Mouse (Mus musculus) MEL (cell line): Measurements from ENCODE around the gene Wdr90. TPM values are rescaled to one million over a fixed set of nuclear protein-coding genes. Genes with fewer than 3 reads are reported as not detected.

Source experiments
- DNase-seq: peaks from one replicate; pipeline ENCODE4 v3.0.0; 2011; ENCODE audit warnings: low read depth, low spot score
- H3K27ac ChIP-seq: 2 replicates; pipeline ENCODE4 v1.5.1; 2012; ENCODE audit warnings: low read depth, mild to moderate bottlenecking, control low read depth, low read length, moderate library complexity; ENCODE audit not compliant: control insufficient read depth
- H3K27me3 ChIP-seq, 2 experiments: fragments of 150-350 bp in 1 of 2; sonication (generic) in 1 of 2; 2 replicates each; pipeline ENCODE4 v1.6.1; 2012; ENCODE audit warnings: low read length in 2 of 2, mild to moderate bottlenecking in 2 of 2, improper control_type of control experiment in 1 of 2, moderate library complexity in 1 of 2; ENCODE audit not compliant: insufficient read depth in 2 of 2, control insufficient read depth in 1 of 2
- H3K36me3 ChIP-seq, 2 experiments: 2 replicates each; pipeline ENCODE4 v1.6.1; 2012 to 2014; ENCODE audit warnings: low read length in 2 of 2, improper control_type of control experiment in 1 of 2, inconsistent platforms in 1 of 2, mild to moderate bottlenecking in 1 of 2; ENCODE audit not compliant: insufficient read depth in 2 of 2, control insufficient read depth in 1 of 2
- H3K4me1 ChIP-seq, 2 experiments: fragments of 150-350 bp in 1 of 2; sonication (generic) in 1 of 2; 2 replicates each; pipeline ENCODE4 v1.6.1; 2012; ENCODE audit warnings: low read length in 2 of 2, improper control_type of control experiment in 1 of 2, mild to moderate bottlenecking in 1 of 2; ENCODE audit not compliant: insufficient read depth in 2 of 2, control insufficient read depth in 1 of 2
- H3K4me3 ChIP-seq, 2 experiments: fragments of 150-350 bp in 1 of 2; sonication (generic) in 1 of 2; 2 replicates each; pipeline ENCODE4 v1.5.1; 2012; ENCODE audit warnings: low read depth in 2 of 2, low read length in 2 of 2, mild to moderate bottlenecking in 2 of 2, moderate library complexity in 2 of 2, control low read depth in 1 of 2, improper control_type of control experiment in 1 of 2; ENCODE audit not compliant: control insufficient read depth in 1 of 2, insufficient read depth in 1 of 2
- H3K79me2 ChIP-seq: 2 replicates; pipeline ENCODE4 v1.6.1; 2012; ENCODE audit warnings: mild to moderate bottlenecking, low read length, moderate library complexity; ENCODE audit not compliant: control insufficient read depth, poor library complexity, insufficient read depth
- H3K9ac ChIP-seq: 2 replicates; pipeline ENCODE4 v1.6.1; 2012; ENCODE audit warnings: low read depth, mild to moderate bottlenecking, control low read depth, low read length, moderate library complexity; ENCODE audit not compliant: control insufficient read depth, poor library complexity, severe bottlenecking
- H3K9me3 ChIP-seq: fragments of 150-350 bp; sonication (generic); replicated peaks from 2 replicates; pipeline ENCODE4 v1.6.1; 2012; ENCODE audit warnings: mild to moderate bottlenecking, low read length, improper control_type of control experiment, moderate library complexity; ENCODE audit not compliant: insufficient read depth
- CHD1 ChIP-seq: IDR thresholded peaks from 2 replicates; pipeline ENCODE4 v1.6.1; 2012; ENCODE audit warnings: low read depth, mild to moderate bottlenecking, inconsistent platforms, low read length, improper control_type of control experiment
- CTCF ChIP-seq, 3 experiments: IDR thresholded peaks in 2 of 3; conservative IDR thresholded peaks in 1 of 3; 2 replicates each; pipeline ENCODE4 v1.5.1; 2011 to 2012; ENCODE audit warnings: low read length in 3 of 3, low read depth in 2 of 3, mild to moderate bottlenecking in 2 of 3, improper control_type of control experiment in 1 of 3, inconsistent platforms in 1 of 3, mixed read lengths in 1 of 3, moderate library complexity in 1 of 3; ENCODE audit not compliant: control insufficient read depth in 1 of 3, insufficient read depth in 1 of 3, poor library complexity in 1 of 3, severe bottlenecking in 1 of 3
- E2F4 ChIP-seq: IDR thresholded peaks from 2 replicates; pipeline ENCODE4 v1.6.1; 2011; ENCODE audit warnings: low read depth, low read length, improper control_type of control experiment, borderline replicate concordance
- ELF1 ChIP-seq: IDR thresholded peaks from 2 replicates; pipeline ENCODE4 v1.6.1; 2014; ENCODE audit warnings: low read depth, mild to moderate bottlenecking, inconsistent platforms, low read length, improper control_type of control experiment, moderate library complexity
- ETS1 ChIP-seq: IDR thresholded peaks from 2 replicates; pipeline ENCODE4 v1.6.1; 2012; ENCODE audit warnings: low read depth, mild to moderate bottlenecking, inconsistent platforms, low read length, improper control_type of control experiment, moderate library complexity
- GATA1 ChIP-seq: IDR thresholded peaks from 2 replicates; pipeline ENCODE4 v1.6.1; 2011; ENCODE audit warnings: low read depth, low read length, improper control_type of control experiment
- HCFC1 ChIP-seq: IDR thresholded peaks from 2 replicates; pipeline ENCODE4 v1.6.1; 2012; ENCODE audit warnings: low read depth, mild to moderate bottlenecking, inconsistent platforms, low read length, improper control_type of control experiment, moderate library complexity
- MYB ChIP-seq: IDR thresholded peaks from 2 replicates; pipeline ENCODE4 v1.6.1; 2011; ENCODE audit warnings: mild to moderate bottlenecking, low read depth, low read length, improper control_type of control experiment
- POLR2A ChIP-seq, 2 experiments: IDR thresholded peaks; 2 replicates each; pipeline ENCODE4 v1.6.1; 2011 to 2012; ENCODE audit warnings: low read length in 2 of 2, mild to moderate bottlenecking in 2 of 2, control low read depth in 1 of 2, improper control_type of control experiment in 1 of 2, low read depth in 1 of 2, moderate library complexity in 1 of 2; ENCODE audit not compliant: control insufficient read depth in 1 of 2, insufficient read depth in 1 of 2, poor library complexity in 1 of 2
- POLR2AphosphoS2 ChIP-seq: IDR thresholded peaks from 2 replicates; pipeline ENCODE4 v1.6.1; 2011; ENCODE audit warnings: low read length, improper control_type of control experiment
- SIN3A ChIP-seq: IDR thresholded peaks from 2 replicates; pipeline ENCODE4 v1.6.1; 2012; ENCODE audit warnings: low read length, improper control_type of control experiment, inconsistent platforms
- SMC3 ChIP-seq: IDR thresholded peaks from 2 replicates; pipeline ENCODE4 v1.6.1; 2011; ENCODE audit warnings: low read depth, low read length, improper control_type of control experiment
- TBP ChIP-seq: IDR thresholded peaks from 2 replicates; pipeline ENCODE4 v1.8.0; 2011; ENCODE audit warnings: low read depth, low read length, improper control_type of control experiment
- TCF12 ChIP-seq: IDR thresholded peaks from 2 replicates; pipeline ENCODE4 v1.6.1; 2014; ENCODE audit warnings: low read depth, mild to moderate bottlenecking, inconsistent platforms, low read length, improper control_type of control experiment, moderate library complexity
- USF2 ChIP-seq, 2 experiments: IDR thresholded peaks; 2 replicates each; pipeline ENCODE4 v1.6.1; 2011 to 2012; ENCODE audit warnings: improper control_type of control experiment in 2 of 2, low read length in 2 of 2, borderline replicate concordance in 1 of 2, inconsistent platforms in 1 of 2, low read depth in 1 of 2, mild to moderate bottlenecking in 1 of 2; ENCODE audit not compliant: insufficient read depth in 1 of 2
- ZC3H11A ChIP-seq: IDR thresholded peaks from 2 replicates; pipeline ENCODE4 v1.6.1; 2012; ENCODE audit warnings: low read depth, mild to moderate bottlenecking, inconsistent platforms, low read length, improper control_type of control experiment
- ZMIZ1 ChIP-seq: IDR thresholded peaks from 2 replicates; pipeline ENCODE4 v1.6.1; 2012; ENCODE audit warnings: low read depth, mild to moderate bottlenecking, inconsistent platforms, low read length, improper control_type of control experiment, moderate library complexity
- polyA plus RNA-seq, 2 experiments: library from polyadenylated mRNA; stranded (reverse) in 1 of 2; unstranded in 1 of 2; fragments of >175 nt in 1 of 2; fragments of >200 nt in 1 of 2; gene quantifications; 2 replicates each; pipeline versions ENCODE4 v1.2.1 to v1.2.4; 2012; ENCODE audit warnings: low replicate concordance in 2 of 2, low read depth in 1 of 2; ENCODE audit not compliant: insufficient read length in 2 of 2, insufficient read depth in 1 of 2, missing spikeins in 1 of 2
- total RNA-seq: library from RNA; depleted of rRNA; stranded (reverse); fragments of 300-350 nt; gene quantifications from 2 replicates; pipeline ENCODE4 v1.2.3, GENCODE M21; 2012

Wdr90 gene
- total and polyA plus RNA-seq, 3 experiments, result 23.7 to 44.5 TPM; not detected in 1

DNA sequence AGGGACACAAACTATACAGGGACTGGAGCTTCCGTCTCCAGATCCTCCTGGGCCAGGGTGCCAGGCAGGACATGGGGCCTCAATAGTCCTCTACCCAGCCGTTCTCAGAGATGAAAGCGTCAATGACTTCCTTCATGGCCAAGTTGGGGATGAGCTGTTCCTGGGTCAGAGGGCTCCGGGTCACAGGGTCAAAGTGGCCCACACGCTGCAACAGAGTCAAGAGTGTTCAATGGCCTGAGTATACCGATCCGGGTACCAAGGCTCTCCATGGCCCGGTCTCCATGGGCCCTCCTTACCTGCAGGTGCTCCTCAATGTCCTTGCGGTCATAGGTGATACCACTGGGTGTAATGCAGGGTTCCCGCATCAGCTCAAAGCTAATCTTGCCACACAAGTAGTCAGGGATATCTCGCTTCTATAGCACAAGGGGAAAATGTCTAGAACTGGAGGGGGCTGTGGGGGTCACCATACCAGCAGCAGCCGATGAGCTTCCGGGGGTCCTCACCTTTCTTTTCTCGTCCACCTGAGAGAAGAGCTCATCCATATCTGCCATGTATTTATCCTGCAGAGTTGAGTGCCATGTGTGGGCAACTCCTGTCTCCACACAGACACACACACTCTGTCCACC lies 30.4 kb downstream of the Wdr90 start:
- TF ChIP-seq POLR2A (IDR thresholded peaks at IDR 0.05; ENCODE audit: control insufficient read depth in 1 of 2, insufficient read depth in 1 of 2, low read depth in 1 of 2, low read length in 2 of 2, poor library complexity in 1 of 2), result 0 out of 4 replicates have a peak, but pooled peaks of 1 of the 2 experiments have one; percentile 5
- no peak for TF ChIP-seq MYB
- no peak for TF ChIP-seq ZC3H11A
- TF ChIP-seq CHD1, result no peak
- TF ChIP-seq TCF12, result no peak
- no peak for TF ChIP-seq ETS1
- no peak for TF ChIP-seq ELF1
- H3K27me3 ChIP-seq, result no peaks in the 10 kb centered on the region
- peaks cover 2 to 37% of the 10 kb centered on the region in 2 experiments; a peak in 3 of 4 replicates for H3K4me1 ChIP-seq
- peaks cover 58% of the 10 kb centered on the region for H3K79me2 ChIP-seq
- no peak for DNase-seq
- no peaks in the 10 kb centered on the region for H3K9me3 ChIP-seq
- H3K27ac ChIP-seq, result no peak overlapping the region
- peak overlapping the region in 1 of 2 experiments; percentile 80; a peak in 2 of 4 replicates for H3K4me3 ChIP-seq
- peaks cover 0 to 13% of the 10 kb centered on the region in 2 experiments; a peak in 2 of 4 replicates for H3K36me3 ChIP-seq
- H3K9ac ChIP-seq, result peak overlapping the region; percentile 94; the same call in 1 of the 2 replicates

DNA sequence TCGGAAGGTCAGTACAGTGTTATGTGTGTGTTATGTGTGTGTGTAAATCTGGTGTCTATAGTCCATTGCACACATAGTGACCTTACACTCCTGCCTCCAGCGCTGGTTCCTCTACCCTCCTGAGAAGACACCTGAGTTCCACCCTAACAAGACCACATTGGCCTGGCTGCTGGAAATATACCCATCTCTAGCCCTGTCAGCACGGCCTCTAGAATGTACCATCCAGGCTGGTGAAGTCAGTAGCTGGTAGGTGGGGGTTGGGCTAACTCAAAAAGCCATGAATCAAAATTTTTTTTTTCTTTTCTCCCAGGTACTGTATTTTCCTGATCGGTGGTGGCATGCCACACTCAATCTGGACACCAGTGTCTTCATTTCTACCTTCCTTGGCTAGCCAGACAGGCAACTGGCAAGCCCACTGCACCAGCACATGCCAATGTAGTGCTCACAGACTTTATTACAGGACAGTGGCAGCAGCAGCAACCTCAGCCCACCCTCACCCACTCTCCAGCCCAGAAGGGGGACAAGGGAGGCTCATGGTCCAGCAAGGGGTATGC lies 31.0 kb downstream of the Wdr90 start:
- DNase-seq, result no peak
- H3K9ac ChIP-seq, result no peak overlapping the region; the same call in 1 of the 2 replicates
- H3K27ac ChIP-seq, result no peak overlapping the region
- no peak for TF ChIP-seq TBP
- peak; percentile 41; the same call in 1 of the 2 replicates for TF ChIP-seq POLR2AphosphoS2
- peak; percentile 50 for TF ChIP-seq ZMIZ1
- H3K36me3 ChIP-seq, result peaks cover 0 to 13% of the 10 kb centered on the region in 2 experiments; a peak in 2 of 4 replicates
- H3K9me3 ChIP-seq, result no peaks in the 10 kb centered on the region
- no peak overlapping the region for H3K4me3 ChIP-seq
- no peaks in the 10 kb centered on the region for H3K27me3 ChIP-seq
- peaks cover 2 to 41% of the 10 kb centered on the region in 2 experiments; a peak in 3 of 4 replicates for H3K4me1 ChIP-seq
- peaks cover 63% of the 10 kb centered on the region for H3K79me2 ChIP-seq

DNA sequence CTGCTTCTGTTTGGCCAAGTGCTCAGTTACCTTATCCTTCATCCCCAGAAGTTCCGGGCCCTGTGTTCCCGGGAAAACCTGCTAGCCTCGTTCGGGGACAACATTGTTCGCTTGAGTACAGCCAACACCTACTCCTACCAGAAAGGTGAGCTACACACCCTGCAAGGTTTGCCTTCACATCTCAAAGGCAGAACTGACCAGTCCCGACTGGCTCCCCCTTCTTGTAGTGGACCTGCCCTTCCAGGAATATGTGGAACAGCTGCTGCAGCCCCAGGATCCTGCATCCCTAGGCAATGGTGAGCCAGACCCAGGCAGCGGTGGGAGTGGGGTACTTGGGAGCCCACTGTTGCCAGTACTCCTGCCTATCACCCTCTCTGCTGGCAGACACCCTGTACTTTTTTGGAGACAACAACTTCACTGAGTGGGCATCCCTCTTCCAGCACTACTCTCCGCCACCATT lies 31.7 kb downstream of the Wdr90 start:
- TF ChIP-seq GATA1 (no peak), CHD1 (no peak), POLR2AphosphoS2 (peak; percentile 12; the same call in 1 of the 2 replicates), E2F4 (no peak), CTCF (IDR thresholded peaks at IDR 0.05 in 2 of 3, conservative IDR thresholded peaks at IDR 0.05 in 1 of 3; ENCODE audit: control insufficient read depth in 1 of 3, insufficient read depth in 1 of 3, low read depth in 2 of 3, low read length in 3 of 3, poor library complexity in 1 of 3, severe bottlenecking in 1 of 3) (no peak), SMC3 (no peak), SIN3A (no peak), USF2 (IDR thresholded peaks at IDR 0.05; ENCODE audit: borderline replicate concordance in 1 of 2, insufficient read depth in 1 of 2, low read depth in 1 of 2, low read length in 2 of 2) (no peak), HCFC1 (no peak)
- Histone ChIP-seq H3K27me3 (no peaks in the 10 kb centered on the region), H3K79me2 (peaks cover 66% of the 10 kb centered on the region), H3K4me1 (peaks cover 2 to 46% of the 10 kb centered on the region in 2 experiments; a peak in 3 of 4 replicates), H3K4me3 (peak overlapping the region; percentile 81 to 89), H3K9me3 (no peaks in the 10 kb centered on the region), H3K27ac (peak overlapping the region; percentile 72), H3K9ac (peak overlapping the region; percentile 83), H3K36me3 (peaks cover 0 to 13% of the 10 kb centered on the region in 2 experiments; a peak in 2 of 4 replicates)
- no peak for DNase-seq
